Mouse (Mus musculus) C2C12 (cell line): Measurements from ENCODE around the gene Rbm20.

ENCODE experiments used
- CEBPB ChIP-seq: IDR thresholded peaks from one replicate; pipeline ENCODE4 v1.6.1; 2011; ENCODE audit warnings: low read depth, mild to moderate bottlenecking, control low read depth, moderate library complexity
- CTCF ChIP-seq: IDR thresholded peaks from one replicate; pipeline ENCODE4 v1.5.1; 2011; ENCODE audit not compliant: control insufficient read depth, insufficient read depth, insufficient read length
- MAX ChIP-seq: IDR thresholded peaks from one replicate; pipeline ENCODE4 v1.6.1; 2011; ENCODE audit warnings: mild to moderate bottlenecking, control low read depth
- MYOD1 ChIP-seq: IDR thresholded peaks from one replicate; pipeline ENCODE4 v1.6.1; 2011; ENCODE audit warnings: low read depth; ENCODE audit not compliant: control insufficient read depth, insufficient read length
- MYOG ChIP-seq: IDR thresholded peaks from one replicate; pipeline ENCODE4 v1.6.1; 2011; ENCODE audit not compliant: control insufficient read depth, insufficient read length; ENCODE audit errors: extremely low read depth
- USF1 ChIP-seq: IDR thresholded peaks from one replicate; pipeline ENCODE4 v1.6.1; 2011; ENCODE audit warnings: low read depth, mild to moderate bottlenecking, control low read depth, moderate library complexity

GRCm38 (mm10) chr19:53808041-53808777 lies 131.1 kb downstream of the Rbm20 start:
- no peak for TF ChIP-seq CTCF
- TF ChIP-seq MAX = no peak
- no peak for TF ChIP-seq CEBPB
- TF ChIP-seq MYOD1 = no peak
- no peak for TF ChIP-seq USF1
- no peak for TF ChIP-seq MYOG
